Mouse (Mus musculus) limb, embryonic 10.5 days (tissue): Measurements from ENCODE around the gene Wdr62. TPM values are rescaled to one million over a fixed set of nuclear protein-coding genes. Genes with fewer than 3 reads are reported as not detected.

Experiments used
- DNase-seq: peaks from one replicate; pipeline ENCODE4 v3.0.0-alpha.2; 2017; ENCODE audit warnings: low spot score
- H3K27ac ChIP-seq: fragments of 300-500 bp; sonication (generic); 2 replicates; pipeline ENCODE4 v1.5.1; 2016; ENCODE audit warnings: mild to moderate bottlenecking
- H3K27me3 ChIP-seq: fragments of 300-500 bp; sonication (generic); 2 replicates; pipeline ENCODE4 v1.6.1; 2016; ENCODE audit warnings: low read depth, mild to moderate bottlenecking; ENCODE audit not compliant: poor library complexity, severe bottlenecking
- H3K36me3 ChIP-seq: fragments of 300-500 bp; sonication (generic); 2 replicates; pipeline ENCODE4 v1.6.1; 2016; ENCODE audit warnings: mild to moderate bottlenecking, moderate library complexity
- H3K4me1 ChIP-seq: fragments of 300-500 bp; sonication (generic); 2 replicates; pipeline ENCODE4 v1.6.1; 2016
- H3K4me3 ChIP-seq: fragments of 300-500 bp; sonication (generic); 2 replicates; pipeline ENCODE4 v1.5.1; 2016; ENCODE audit warnings: mild to moderate bottlenecking, moderate library complexity
- H3K9me3 ChIP-seq: fragments of 300-500 bp; sonication (generic); replicated peaks from 2 replicates; pipeline ENCODE4 v1.6.1; 2016; ENCODE audit warnings: mild to moderate bottlenecking
- WGBS: fragments of 180-500 bp; shearing (Covaris S2); methylation state at CpG from one replicate; pipeline ENCODE4 v1.1.7; 2016; 5-methylcytosine and 5-hydroxymethylcytosine counted together
- polyA plus RNA-seq: library from polyadenylated mRNA; unstranded; fragments of >200 nt; fragmentation: Nextera tagmentation; extraction: Ambion mirVana; gene quantifications from 2 replicates; pipeline ENCODE4 v1.2.1, GENCODE M21; 2016

Gene Wdr62
- polyA plus RNA-seq: 15.1 and 15.5 TPM in 2 replicates

- Histone ChIP-seq H3K36me3 (no peaks in the 10 kb centered on the region), H3K4me3 (peak within 1 kb of the TSS; percentile 86), H3K9me3 (no peaks in the 10 kb centered on the region), H3K27me3 (no peaks in the 10 kb centered on the region), H3K27ac (peak within 1 kb of the TSS; percentile 88), H3K4me1 (peaks cover 19% of the 10 kb centered on the region)
- peak; percentile 92 for DNase-seq
- under 1% methylated on average over 49 of the region's 49 CpGs for WGBS
Measured at GRCm38 (mm10) chr7:30279951-30280669, at the start of gene Wdr62, which contains the start of gene Thap8. Wdr62 (minus strand) TSS chr7:30280419. Thap8 (plus strand) TSS chr7:30280094.

GRCm38 (mm10) chr7:30328379-30328778 lies 48.2 kb upstream of the Wdr62 start:
- H3K9me3 ChIP-seq: no peaks in the 10 kb centered on the region
- no peaks in the 10 kb centered on the region for H3K36me3 ChIP-seq
- H3K27ac ChIP-seq: no peak overlapping the region
- H3K4me3 ChIP-seq: no peak overlapping the region
- H3K4me1 ChIP-seq: peaks cover 13% of the 10 kb centered on the region; the same call in 1 of the 2 replicates
- no peak for DNase-seq
- 51% methylated on average over 10 of the region's 10 CpGs for WGBS
- H3K27me3 ChIP-seq: peaks cover 21% of the 10 kb centered on the region

GRCm38 (mm10) chr7:30327140-30327539 lies 46.9 kb upstream of the Wdr62 start:
- H3K4me1 ChIP-seq: peaks cover 19% of the 10 kb centered on the region
- 70% methylated on average over 15 of the region's 15 CpGs for WGBS
- H3K27ac ChIP-seq: no peak overlapping the region
- no peak for DNase-seq
- H3K27me3 ChIP-seq: 0 out of 2 replicates have a peak, but pooled peaks cover 9% of the 10 kb centered on the region
- no peaks in the 10 kb centered on the region for H3K9me3 ChIP-seq
- H3K4me3 ChIP-seq: no peak overlapping the region
- no peaks in the 10 kb centered on the region for H3K36me3 ChIP-seq

- no peak overlapping the region for H3K4me3 ChIP-seq
- no peak overlapping the region for H3K27ac ChIP-seq
- DNase-seq: no peak
- H3K4me1 ChIP-seq: peaks cover 18% of the 10 kb centered on the region
- no peaks in the 10 kb centered on the region for H3K9me3 ChIP-seq
- no peaks in the 10 kb centered on the region for H3K36me3 ChIP-seq
- 0 out of 2 replicates have a peak, but pooled peaks cover 9% of the 10 kb centered on the region for H3K27me3 ChIP-seq
Measured at GRCm38 (mm10) chr7:30326427-30326826, 46.2 kb upstream of the Wdr62 start.

- Histone ChIP-seq H3K27me3 (0 out of 2 replicates have a peak, but pooled peaks cover 9% of the 10 kb centered on the region), H3K4me1 (peaks cover 24% of the 10 kb centered on the region), H3K4me3 (no peak overlapping the region), H3K27ac (no peak overlapping the region), H3K36me3 (no peaks in the 10 kb centered on the region), H3K9me3 (no peaks in the 10 kb centered on the region)
- DNase-seq: peak; percentile 64
- WGBS: 55% methylated on average over 2 of the region's 2 CpGs
Measured at GRCm38 (mm10) chr7:30325364-30325763, 45.1 kb upstream of the Wdr62 start.

- no peak for DNase-seq
- peaks cover 24% of the 10 kb centered on the region for H3K4me1 ChIP-seq
- WGBS: 85% methylated on average over 5 of the region's 5 CpGs
Measured at GRCm38 (mm10) chr7:30324300-30324944, 44.2 kb upstream of the Wdr62 start.

GRCm38 (mm10) chr7:30323795-30324194 lies 43.6 kb upstream of the Wdr62 start, which contains the start of gene Sdhaf1:
Sdhaf1 (minus strand) TSS chr7:30323895.
- H3K4me3 ChIP-seq: peak within 1 kb of the TSS; percentile 73
- WGBS: 75% methylated on average over 3 of the region's 3 CpGs
- DNase-seq: no peak
- peaks cover 24% of the 10 kb centered on the region for H3K4me1 ChIP-seq
- peak within 1 kb of the TSS; percentile 88 for H3K27ac ChIP-seq
- no peaks in the 10 kb centered on the region for H3K9me3 ChIP-seq
- peaks cover 14% of the 10 kb centered on the region for H3K36me3 ChIP-seq
- 0 out of 2 replicates have a peak, but pooled peaks cover 9% of the 10 kb centered on the region for H3K27me3 ChIP-seq

More at GRCm38 (mm10) chr7:30324300-30324944, 44.2 kb upstream of the Wdr62 start:
- Histone ChIP-seq H3K27me3 (0 out of 2 replicates have a peak, but pooled peaks cover 9% of the 10 kb centered on the region), H3K9me3 (no peaks in the 10 kb centered on the region), H3K4me3 (no peak overlapping the region), H3K27ac (no peak overlapping the region), H3K36me3 (peaks cover 8% of the 10 kb centered on the region)

GRCm38 (mm10) chr7:30322865-30323264 lies 42.6 kb upstream of the Wdr62 start:
- peaks cover 24% of the 10 kb centered on the region for H3K4me1 ChIP-seq
- 0 out of 2 replicates have a peak, but pooled peaks cover 5% of the 10 kb centered on the region for H3K27me3 ChIP-seq
- DNase-seq: no peak
- H3K36me3 ChIP-seq: peaks cover 23% of the 10 kb centered on the region
- no peaks in the 10 kb centered on the region for H3K9me3 ChIP-seq
- peak overlapping the region; percentile 73 for H3K4me3 ChIP-seq
- 45% methylated on average over 6 of the region's 6 CpGs for WGBS
- H3K27ac ChIP-seq: peak overlapping the region; percentile 88

- no peaks in the 10 kb centered on the region for H3K9me3 ChIP-seq
- DNase-seq: peak; percentile 93
- H3K27me3 ChIP-seq: 0 out of 2 replicates have a peak, but pooled peaks cover 2% of the 10 kb centered on the region
- H3K36me3 ChIP-seq: peaks cover 29% of the 10 kb centered on the region
- H3K27ac ChIP-seq: peak overlapping the region; percentile 88
- peaks cover 22% of the 10 kb centered on the region for H3K4me1 ChIP-seq
- peak overlapping the region; percentile 73 for H3K4me3 ChIP-seq
- under 1% methylated on average over 20 of the region's 20 CpGs for whole genome bisulfite sequencing
Measured at GRCm38 (mm10) chr7:30322285-30322667, 42.1 kb upstream of the Wdr62 start.

GRCm38 (mm10) chr7:30321539-30322284 lies 41.5 kb upstream of the Wdr62 start, which contains the start of gene E130208F15Rik:
E130208F15Rik (plus strand) TSS chr7:30321740.
- H3K4me3 ChIP-seq: peak within 1 kb of the TSS; percentile 73
- H3K27me3 ChIP-seq: no peaks in the 10 kb centered on the region
- H3K27ac ChIP-seq: peak within 1 kb of the TSS; percentile 88
- WGBS: under 1% methylated on average over 63 of the region's 63 CpGs
- peak; percentile 66 for DNase-seq
- H3K4me1 ChIP-seq: peaks cover 19% of the 10 kb centered on the region
- H3K36me3 ChIP-seq: peaks cover 35% of the 10 kb centered on the region
- no peaks in the 10 kb centered on the region for H3K9me3 ChIP-seq

- WGBS: 86% methylated on average over 2 of the region's 2 CpGs
- Histone ChIP-seq H3K4me3 (peak overlapping the region; percentile 73), H3K36me3 (peaks cover 41% of the 10 kb centered on the region), H3K27me3 (no peaks in the 10 kb centered on the region), H3K9me3 (no peaks in the 10 kb centered on the region), H3K27ac (no peak overlapping the region), H3K4me1 (peaks cover 24% of the 10 kb centered on the region)
- DNase-seq: no peak
Measured at GRCm38 (mm10) chr7:30320946-30321345, 40.7 kb upstream of the Wdr62 start.

- Histone ChIP-seq H3K36me3 (peaks cover 50% of the 10 kb centered on the region), H3K27me3 (no peaks in the 10 kb centered on the region), H3K27ac (no peak overlapping the region), H3K4me1 (peaks cover 49% of the 10 kb centered on the region), H3K9me3 (no peaks in the 10 kb centered on the region), H3K4me3 (no peak overlapping the region)
- 90% methylated on average over 3 of the region's 3 CpGs for WGBS
- no peak for DNase-seq
Measured at GRCm38 (mm10) chr7:30318142-30318541, 37.9 kb upstream of the Wdr62 start.
